Mouse (Mus musculus) cerebellum, postnatal 10 days (tissue): ENCODE measurements around the gene Sptb.

Experiments used
- DNase-seq, 2 experiments: peaks; one replicate each; pipeline ENCODE4 v3.0.0; 2021; ENCODE audit warnings: mixed read lengths in 2 of 2

The Sptb gene

GRCm38 (mm10) chr12:76572261-76573251 is 137.8 kb downstream of the Sptb start:
- DNase-seq = peak in 1 of 2 experiments; percentile 63

- no peak for DNase-seq
These were observed 139.1 kb downstream of the Sptb start for GRCm38 (mm10) chr12:76571266-76571665.

DNA sequence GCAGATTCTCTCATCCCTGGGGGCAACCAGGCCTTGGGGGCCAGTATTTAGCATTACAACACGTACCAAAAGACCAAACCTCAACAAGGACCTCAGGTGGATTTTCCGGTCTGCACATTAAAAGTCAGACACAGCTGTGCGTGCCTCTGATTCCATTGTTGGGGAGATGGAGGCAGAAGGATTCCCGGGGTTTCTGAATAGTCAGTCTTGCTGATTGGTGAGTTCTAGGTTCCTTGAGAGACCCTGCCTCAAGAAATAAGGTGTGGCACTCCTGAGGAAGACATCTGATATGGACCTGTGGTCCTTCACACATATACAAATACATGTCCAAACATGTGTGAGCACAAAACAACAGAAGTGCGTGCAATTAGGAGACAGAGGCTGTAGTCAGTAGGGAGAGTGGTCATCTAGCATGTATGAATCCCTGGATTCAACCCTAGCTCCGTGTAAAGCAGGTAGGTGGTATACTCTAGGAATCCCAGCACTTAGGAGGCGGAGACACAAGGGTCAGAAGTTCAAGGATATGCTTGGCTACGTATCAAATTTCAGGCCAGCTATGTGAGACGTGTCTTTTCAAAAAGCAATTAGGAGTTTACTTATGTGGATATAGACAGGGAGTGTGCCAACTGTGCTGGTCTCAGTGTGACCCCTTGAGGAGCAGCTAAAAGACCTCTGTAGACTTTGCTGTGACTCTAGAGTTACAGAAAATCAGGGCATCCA is 140.0 kb downstream of the Sptb start:
- no peak for DNase-seq

GRCm38 (mm10) chr12:76566284-76566683 is 144.1 kb downstream of the Sptb start:
- no peak for DNase-seq

DNA sequence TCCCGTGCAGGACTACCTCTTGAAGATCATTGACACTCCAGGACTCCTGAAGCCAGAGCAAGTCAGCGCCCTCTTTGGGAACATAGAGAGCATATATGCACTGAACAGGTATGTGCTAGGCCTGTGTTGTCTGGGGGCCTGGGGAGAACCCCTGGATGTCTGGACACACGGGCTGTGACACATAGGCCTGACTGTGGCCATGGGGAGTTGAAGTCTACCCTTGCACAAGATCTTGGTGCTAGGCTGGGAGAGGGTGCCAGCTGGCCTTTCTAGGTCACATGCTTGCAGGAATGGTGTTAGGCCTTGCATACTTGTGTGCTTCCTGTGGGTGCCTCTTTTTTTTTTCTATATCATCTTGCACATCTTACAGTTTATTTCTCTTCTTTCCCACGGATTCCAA is 148.2 kb downstream of the Sptb start:
- DNase-seq = no peak

GRCm38 (mm10) chr12:76558206-76558605 is 152.1 kb downstream of the Sptb start:
- DNase-seq = no peak

- DNase-seq = no peak
These were observed 153.5 kb downstream of the Sptb start for GRCm38 (mm10) chr12:76556745-76557389.

GRCm38 (mm10) chr12:76556187-76556586 is 154.2 kb downstream of the Sptb start:
- no peak for DNase-seq

GRCm38 (mm10) chr12:76554871-76555386 is 155.4 kb downstream of the Sptb start:
- no peak for DNase-seq

- no peak for DNase-seq
These were observed 156.0 kb downstream of the Sptb start for GRCm38 (mm10) chr12:76554392-76554791.

DNA sequence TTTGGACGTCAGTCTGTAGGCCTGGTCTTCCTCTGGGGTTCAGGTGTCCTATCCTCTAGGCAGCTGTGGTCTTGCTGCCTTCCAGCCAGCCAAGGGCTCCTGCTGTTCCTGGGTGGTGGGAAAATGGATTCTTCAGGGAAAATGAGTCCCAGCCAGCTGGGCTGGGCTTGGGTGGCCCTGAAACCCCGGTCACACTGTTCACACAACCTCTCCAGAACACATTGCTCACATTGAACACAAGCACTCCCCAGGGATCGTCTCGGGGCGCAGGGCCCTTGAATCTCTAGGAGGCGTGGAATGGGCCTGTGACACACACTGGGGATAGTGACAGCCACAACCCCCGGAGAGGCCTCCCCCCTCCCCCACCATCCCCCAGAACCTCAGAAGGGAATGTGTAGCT is 156.4 kb downstream of the Sptb start:
- DNase-seq = no peak

DNA sequence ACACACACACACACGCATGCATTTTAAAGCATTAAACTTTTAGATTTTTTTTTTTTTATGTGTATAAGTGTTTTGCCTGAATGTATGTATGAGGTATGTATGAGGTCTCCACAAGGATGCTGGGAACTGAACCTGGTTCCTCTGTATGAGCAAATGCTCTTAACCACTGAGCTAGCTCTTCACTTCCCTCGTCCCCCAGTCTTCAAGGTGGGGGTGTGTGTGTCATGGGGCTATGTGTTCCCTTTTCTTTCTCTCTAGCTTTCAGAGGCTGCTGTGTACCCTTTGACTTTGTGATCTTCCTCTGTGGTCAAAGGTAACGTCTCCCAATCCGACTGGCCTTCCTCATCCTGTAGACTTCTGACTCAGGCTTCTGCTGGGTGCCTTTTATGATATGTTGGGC is 157.4 kb downstream of the Sptb start:
- DNase-seq = no peak

GRCm38 (mm10) chr12:76552321-76552720 is 158.0 kb downstream of the Sptb start:
- no peak for DNase-seq

- DNase-seq = no peak
These were observed 161.1 kb downstream of the Sptb start for GRCm38 (mm10) chr12:76549203-76549602.

- no peak for DNase-seq
These were observed 162.3 kb downstream of the Sptb start for GRCm38 (mm10) chr12:76548082-76548423.

- no peak for DNase-seq
These were observed 162.8 kb downstream of the Sptb start for GRCm38 (mm10) chr12:76547409-76548081.

- peak; percentile 57 to 68 for DNase-seq
These were observed 163.7 kb downstream of the Sptb start for GRCm38 (mm10) chr12:76546383-76547276.

- no peak for DNase-seq
These were observed 164.5 kb downstream of the Sptb start for GRCm38 (mm10) chr12:76545786-76546370.

GRCm38 (mm10) chr12:76541879-76542278 is 168.5 kb downstream of the Sptb start:
- no peak for DNase-seq

DNA sequence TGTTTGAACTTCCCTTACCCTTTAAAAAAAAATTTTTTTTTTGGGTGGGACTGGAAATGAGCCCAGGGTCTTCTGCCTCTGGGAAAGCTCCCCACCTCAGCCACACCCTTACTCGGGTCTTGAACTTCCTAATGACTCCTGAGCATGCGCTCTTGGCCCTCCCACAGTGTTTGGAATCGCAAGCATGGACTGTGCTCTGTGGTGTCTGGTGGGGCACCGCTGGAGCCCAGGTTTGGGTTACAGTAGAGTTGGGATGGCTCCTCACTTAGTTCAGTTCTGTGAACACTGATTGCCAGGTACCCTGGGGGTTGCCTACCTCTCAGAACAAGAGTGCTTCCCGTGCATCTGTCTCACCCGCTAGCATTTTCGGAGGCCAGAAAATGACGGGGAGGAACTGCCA is 168.9 kb downstream of the Sptb start:
- no peak for DNase-seq

GRCm38 (mm10) chr12:76540701-76541221 is 169.6 kb downstream of the Sptb start:
- no peak for DNase-seq
